Mouse (Mus musculus): ENCODE data around the gene Myh11.

DNA sequence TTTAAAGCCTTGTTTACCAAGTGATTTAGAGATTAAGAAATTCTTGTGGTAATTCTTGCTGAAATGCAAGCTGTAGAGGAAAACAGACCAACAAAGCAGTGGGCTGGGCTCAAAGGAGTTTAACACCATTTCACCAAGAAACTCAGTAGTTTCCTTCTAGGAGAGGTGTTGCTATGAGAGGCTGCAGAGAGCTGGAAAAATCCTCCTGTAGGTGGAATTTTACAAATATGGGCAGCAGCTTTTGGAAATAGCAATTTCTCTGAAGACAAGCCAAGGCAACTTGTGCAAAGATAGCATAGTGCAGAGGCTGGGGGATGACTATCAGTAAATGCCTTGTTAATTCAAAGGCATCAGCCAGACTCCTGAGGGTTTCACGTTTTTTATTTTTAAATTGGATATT lies 29.3 kb upstream of the Myh11 start:
- TF ChIP-seq CTCF (IDR thresholded peaks at IDR 0.05; ENCODE audit: insufficient read depth, low read depth, low read length) (no peak), POLR2A (IDR thresholded peaks at IDR 0.05; ENCODE audit: insufficient read depth, low read depth, low read length) (no peak)
